Mouse (Mus musculus) WW6 (cell line): ENCODE measurements around the gene Tuba8.

Experiments
- DNase-seq: peaks from one replicate; pipeline ENCODE4 v3.0.0-alpha.2; 2013; ENCODE audit warnings: low read depth, low spot score

Tuba8 gene

GRCm38 (mm10) chr6:121226744-121227143 is 16.2 kb downstream of the Tuba8 start:
- DNase-seq = no peak

- DNase-seq = no peak
Measured at GRCm38 (mm10) chr6:121228421-121228820, 17.9 kb downstream of the Tuba8 start.

GRCm38 (mm10) chr6:121232652-121233051 is 22.2 kb downstream of the Tuba8 start:
- no peak for DNase-seq

- no peak for DNase-seq
Measured at GRCm38 (mm10) chr6:121236386-121236785, 25.9 kb downstream of the Tuba8 start.

GRCm38 (mm10) chr6:121238209-121238608 is 27.7 kb downstream of the Tuba8 start:
- no peak for DNase-seq

- DNase-seq = no peak
Measured at GRCm38 (mm10) chr6:121241780-121242179, 31.3 kb downstream of the Tuba8 start.

- DNase-seq = no peak
Measured at GRCm38 (mm10) chr6:121243161-121243560, 32.7 kb downstream of the Tuba8 start.

- DNase-seq = peak; percentile 48
Measured at GRCm38 (mm10) chr6:121245127-121246036, 34.9 kb downstream of the Tuba8 start, which contains the start of gene Usp18. Gene Usp18 (plus strand): TSS chr6:121245906.

- no peak for DNase-seq
Measured at GRCm38 (mm10) chr6:121246037-121246361, 35.5 kb downstream of the Tuba8 start.

GRCm38 (mm10) chr6:121250406-121250805 is 39.9 kb downstream of the Tuba8 start:
- DNase-seq = no peak

- no peak for DNase-seq
Measured at GRCm38 (mm10) chr6:121251256-121251655, 40.8 kb downstream of the Tuba8 start.

GRCm38 (mm10) chr6:121260548-121260947 is 50.1 kb downstream of the Tuba8 start:
- no peak for DNase-seq

GRCm38 (mm10) chr6:121261233-121261632 is 50.7 kb downstream of the Tuba8 start:
- DNase-seq = no peak

- no peak for DNase-seq
Measured at GRCm38 (mm10) chr6:121262004-121262403, 51.5 kb downstream of the Tuba8 start.

- DNase-seq = no peak
Measured at GRCm38 (mm10) chr6:121262496-121262895, 52.0 kb downstream of the Tuba8 start.

- DNase-seq = no peak
Measured at GRCm38 (mm10) chr6:121270156-121270555, 59.7 kb downstream of the Tuba8 start.

GRCm38 (mm10) chr6:121271707-121272074 is 61.2 kb downstream of the Tuba8 start:
- DNase-seq = no peak

GRCm38 (mm10) chr6:121272075-121272800 is 61.7 kb downstream of the Tuba8 start:
- peak; percentile 63 for DNase-seq

- no peak for DNase-seq
Measured at GRCm38 (mm10) chr6:121274356-121274755, 63.9 kb downstream of the Tuba8 start.
